Mouse (Mus musculus): ENCODE measurements at regions not wholly inside any gene's neighbourhood (a gene's known extent, or its start where the extent isn't known, plus 50 kb on each side); places are given as distances from the start of the nearest gene placed in this dataset.

DNA sequence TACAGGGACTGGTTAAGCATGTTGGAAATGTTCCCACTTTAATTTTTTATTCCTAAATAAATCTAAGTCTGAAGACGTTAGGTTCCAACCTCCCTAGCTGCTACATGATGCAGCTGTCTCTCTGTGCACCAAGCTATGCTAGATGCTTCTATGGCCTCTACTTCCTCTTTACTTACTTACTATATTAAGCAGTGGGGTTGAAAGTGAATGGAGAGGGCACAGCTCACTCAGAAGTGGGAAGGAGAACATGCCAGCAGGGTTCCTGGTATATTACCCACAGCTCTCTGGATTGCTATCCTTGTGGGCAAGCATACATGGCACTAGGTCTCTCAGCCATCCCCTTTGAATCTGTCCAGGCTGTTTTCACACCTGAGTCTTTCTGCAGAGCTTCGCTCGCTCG is 61.4 kb upstream of the Nabp1 start:
- Histone ChIP-seq H3K9me3 (ENCODE audit: control insufficient read depth, low read length) (no peaks in the 10 kb centered on the region), H3K4me1 (replicated peaks; ENCODE audit: control insufficient read depth in 2 of 2, insufficient read depth in 2 of 2, low read length in 1 of 2) (0 out of 4 replicates have a peak, but pooled peaks cover 0 to 2% of the 10 kb centered on the region in 2 experiments), H3K27me3 (ENCODE audit: control insufficient read depth, insufficient read depth, low read length) (no peaks in the 10 kb centered on the region), H3K4me3 (ENCODE audit: insufficient read depth in 1 of 2, low read depth in 2 of 2, low read length in 2 of 2) (no peak overlapping the region), H3K9ac (replicated peaks) (no peak overlapping the region), H3K4me2 (ENCODE audit: low read depth) (no peak overlapping the region), H3K36me3 (replicated peaks; ENCODE audit: control insufficient read depth, insufficient read depth, low read depth) (no peaks in the 10 kb centered on the region), H3K27ac (no peak overlapping the region)
- 52% methylated on average over 4 of the region's 4 CpGs for WGBS (ENCODE audit: insufficient replicate concordance)
- TF ChIP-seq EP300 (IDR thresholded peaks at IDR 0.05; ENCODE audit: low read depth) (no peak), CTCF (IDR thresholded peaks at IDR 0.05; ENCODE audit: low read depth) (no peak)
- DNase-seq (ENCODE audit: low read depth in 3 of 3, low spot score in 3 of 3) (no peak), ATAC-seq (ENCODE audit: insufficient read depth) (no peak)

DNA sequence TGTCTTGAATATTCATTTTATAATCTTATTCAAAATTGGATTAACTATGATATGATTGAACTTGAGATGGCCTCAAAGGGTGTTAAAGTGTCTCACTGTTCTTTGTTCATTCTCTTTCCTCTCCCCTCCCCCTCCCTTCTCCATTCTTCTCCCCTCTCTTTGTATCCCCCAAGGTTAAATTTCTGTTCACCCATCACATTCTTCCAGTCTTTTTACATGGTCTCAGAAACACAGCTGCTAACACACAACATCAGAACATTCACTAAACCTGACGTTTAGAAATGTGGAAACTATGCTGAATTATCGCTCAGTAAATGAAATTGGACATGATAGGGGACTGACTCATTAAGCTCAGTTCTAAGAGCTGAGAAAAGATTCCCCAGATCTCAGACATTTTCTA is 60.6 kb upstream of the Nabp1 start:
- ATAC-seq (ENCODE audit: insufficient read depth) (no peak), DNase-seq (ENCODE audit: low read depth in 3 of 3, low spot score in 3 of 3) (no peak)
- Histone ChIP-seq H3K4me1 (replicated peaks; ENCODE audit: control insufficient read depth in 2 of 2, insufficient read depth in 2 of 2, low read length in 1 of 2) (0 out of 4 replicates have a peak, but pooled peaks cover 0 to 2% of the 10 kb centered on the region in 2 experiments), H3K27ac (no peak overlapping the region), H3K9me3 (ENCODE audit: control insufficient read depth, low read length) (no peaks in the 10 kb centered on the region), H3K4me3 (ENCODE audit: insufficient read depth in 1 of 2, low read depth in 2 of 2, low read length in 2 of 2) (no peak overlapping the region), H3K27me3 (ENCODE audit: control insufficient read depth, insufficient read depth, low read length) (no peaks in the 10 kb centered on the region), H3K9ac (replicated peaks) (no peak overlapping the region), H3K36me3 (replicated peaks; ENCODE audit: control insufficient read depth, insufficient read depth, low read depth) (no peaks in the 10 kb centered on the region), H3K4me2 (ENCODE audit: low read depth) (no peak overlapping the region)
- no peak for TF ChIP-seq EP300 (IDR thresholded peaks at IDR 0.05; ENCODE audit: low read depth)
- no peak for TF ChIP-seq CTCF (IDR thresholded peaks at IDR 0.05; ENCODE audit: low read depth)
- WGBS (ENCODE audit: insufficient replicate concordance) = 53% methylated on average over 2 of the region's 2 CpGs

DNA sequence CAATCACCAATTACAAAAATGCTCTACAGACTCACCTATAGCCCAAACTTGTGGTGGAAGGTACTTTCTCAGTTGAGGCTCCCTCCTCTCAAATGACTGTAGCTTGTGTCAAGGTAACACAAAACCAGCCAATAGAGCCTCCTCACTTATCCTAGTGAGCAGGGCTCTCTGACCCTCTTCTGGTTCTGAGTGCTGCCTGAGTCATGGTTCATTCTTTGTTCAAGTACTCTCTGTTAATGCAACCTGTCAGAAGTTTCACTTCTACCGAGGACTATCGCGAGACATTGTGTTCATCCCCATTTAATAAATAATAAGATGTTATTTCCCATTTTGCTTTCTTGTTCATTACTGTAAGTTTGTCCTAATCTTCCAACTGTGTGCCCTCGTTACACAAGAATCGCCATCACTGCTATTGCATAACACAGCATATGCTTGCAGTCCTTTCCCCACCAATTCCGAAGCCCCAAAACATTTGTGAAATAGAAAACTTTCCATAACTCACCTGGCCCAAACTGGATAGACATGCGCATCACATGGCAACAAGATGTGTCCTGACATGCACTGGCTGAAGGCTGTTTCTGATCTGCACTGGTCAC is 59.6 kb upstream of the Nabp1 start:
- H3K4me2 ChIP-seq (ENCODE audit: low read depth) = no peak overlapping the region
- no peaks in the 10 kb centered on the region for H3K9me3 ChIP-seq (ENCODE audit: control insufficient read depth, low read length)
- H3K27ac ChIP-seq = no peak overlapping the region
- no peaks in the 10 kb centered on the region for H3K27me3 ChIP-seq (ENCODE audit: control insufficient read depth, insufficient read depth, low read length)
- 82% methylated on average over 7 of the region's 7 CpGs for WGBS (ENCODE audit: insufficient replicate concordance)
- no peak overlapping the region for H3K9ac ChIP-seq (replicated peaks)
- no peaks in the 10 kb centered on the region for H3K36me3 ChIP-seq (replicated peaks; ENCODE audit: control insufficient read depth, insufficient read depth, low read depth)
- DNase-seq (ENCODE audit: low read depth in 3 of 3, low spot score in 3 of 3) (no peak), ATAC-seq (ENCODE audit: insufficient read depth) (no peak)
- TF ChIP-seq CTCF (IDR thresholded peaks at IDR 0.05; ENCODE audit: low read depth) (no peak), EP300 (IDR thresholded peaks at IDR 0.05; ENCODE audit: low read depth) (no peak)
- no peak overlapping the region for H3K4me3 ChIP-seq (ENCODE audit: insufficient read depth in 1 of 2, low read depth in 2 of 2, low read length in 2 of 2)
- 0 out of 4 replicates have a peak, but pooled peaks cover 0 to 2% of the 10 kb centered on the region in 2 experiments for H3K4me1 ChIP-seq (replicated peaks; ENCODE audit: control insufficient read depth in 2 of 2, insufficient read depth in 2 of 2, low read length in 1 of 2)

DNA sequence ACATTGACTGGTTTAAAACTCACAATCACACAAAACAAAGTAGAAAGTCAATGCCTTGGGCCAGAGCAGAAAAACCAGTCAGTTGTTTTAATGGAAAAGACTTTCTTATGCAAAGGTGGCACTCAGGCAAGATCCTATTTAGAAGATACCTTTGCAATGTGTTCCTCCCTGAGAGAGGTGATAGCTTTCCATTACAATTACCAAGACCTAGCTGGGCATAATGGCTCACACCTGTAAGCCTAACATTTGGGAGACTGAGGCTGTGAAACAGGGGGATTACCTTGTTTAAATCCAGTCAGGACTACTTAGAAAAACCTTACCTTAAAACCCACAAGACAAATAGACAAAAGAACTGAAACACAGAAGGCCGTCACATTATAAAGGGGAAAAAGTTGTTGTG is 57.9 kb upstream of the Nabp1 start:
- H3K9ac ChIP-seq (replicated peaks) = no peak overlapping the region
- no peak overlapping the region for H3K4me2 ChIP-seq (ENCODE audit: low read depth)
- TF ChIP-seq CTCF (IDR thresholded peaks at IDR 0.05; ENCODE audit: low read depth) = no peak
- TF ChIP-seq EP300 (IDR thresholded peaks at IDR 0.05; ENCODE audit: low read depth) = no peak
- H3K36me3 ChIP-seq (replicated peaks; ENCODE audit: control insufficient read depth, insufficient read depth, low read depth) = no peaks in the 10 kb centered on the region
- H3K27ac ChIP-seq = no peak overlapping the region
- DNase-seq (ENCODE audit: low read depth in 3 of 3, low spot score in 3 of 3) = no peak
- 62% methylated on average over 1 of the region's 1 CpGs for WGBS (ENCODE audit: insufficient replicate concordance)
- no peak overlapping the region for H3K4me3 ChIP-seq (ENCODE audit: insufficient read depth in 1 of 2, low read depth in 2 of 2, low read length in 2 of 2)
- H3K4me1 ChIP-seq (replicated peaks; ENCODE audit: control insufficient read depth in 2 of 2, insufficient read depth in 2 of 2, low read length in 1 of 2) = peaks cover 3 to 4% of the 10 kb centered on the region in 2 experiments
- ATAC-seq (ENCODE audit: insufficient read depth) = no peak
- no peaks in the 10 kb centered on the region for H3K27me3 ChIP-seq (ENCODE audit: control insufficient read depth, insufficient read depth, low read length)
- H3K9me3 ChIP-seq (ENCODE audit: control insufficient read depth, low read length) = no peaks in the 10 kb centered on the region

DNA sequence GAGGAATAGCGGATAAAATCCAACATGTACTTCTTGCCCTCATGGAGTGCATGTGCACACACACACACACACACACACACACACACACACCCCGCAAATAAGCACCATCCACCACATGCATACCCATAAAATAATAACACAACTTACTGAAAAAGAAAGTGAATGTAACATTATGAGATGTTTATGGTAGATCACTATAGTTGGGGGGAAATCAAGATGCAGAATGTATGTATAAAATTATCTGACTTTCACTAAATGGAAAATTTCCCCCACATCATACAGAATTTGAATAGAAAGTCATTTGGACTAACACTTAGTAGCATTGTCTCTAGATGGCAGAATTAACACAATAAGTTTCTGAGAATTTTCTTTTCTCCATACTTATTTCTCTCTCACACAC is 57.2 kb upstream of the Nabp1 start:
- Histone ChIP-seq H3K36me3 (replicated peaks; ENCODE audit: control insufficient read depth, insufficient read depth, low read depth) (no peaks in the 10 kb centered on the region), H3K4me1 (replicated peaks; ENCODE audit: control insufficient read depth in 2 of 2, insufficient read depth in 2 of 2, low read length in 1 of 2) (peaks cover 8% of the 10 kb centered on the region in 2 experiments), H3K9ac (replicated peaks) (no peak overlapping the region), H3K4me3 (ENCODE audit: insufficient read depth in 1 of 2, low read depth in 2 of 2, low read length in 2 of 2) (no peak overlapping the region), H3K4me2 (ENCODE audit: low read depth) (no peak overlapping the region), H3K27ac (no peak overlapping the region), H3K9me3 (ENCODE audit: control insufficient read depth, low read length) (no peaks in the 10 kb centered on the region), H3K27me3 (ENCODE audit: control insufficient read depth, insufficient read depth, low read length) (no peaks in the 10 kb centered on the region)
- 77% methylated on average over 2 of the region's 2 CpGs for WGBS (ENCODE audit: insufficient replicate concordance)
- DNase-seq (ENCODE audit: low read depth in 3 of 3, low spot score in 3 of 3) (no peak), ATAC-seq (ENCODE audit: insufficient read depth) (no peak)
- no peak for TF ChIP-seq CTCF (IDR thresholded peaks at IDR 0.05; ENCODE audit: low read depth)
- TF ChIP-seq EP300 (IDR thresholded peaks at IDR 0.05; ENCODE audit: low read depth) = no peak
